Mouse (Mus musculus) neural tube, embryonic 14.5 days (tissue): ENCODE data around the gene Mtg2. TPM values are rescaled to one million over a fixed set of nuclear protein-coding genes. Genes with fewer than 3 reads are reported as not detected.

ENCODE experiments used
- polyA plus RNA-seq: library from polyadenylated mRNA; unstranded; fragments of >200 nt; fragmentation: Nextera tagmentation; extraction: Ambion mirVana; gene quantifications from 2 replicates; pipeline ENCODE4 v1.2.1, GENCODE M21; 2014

The Mtg2 gene
- polyA plus RNA-seq, 1 experiment from 2014 or later = 34.2 TPM

Other genes starting within 250 kb of the Mtg2 start
- 6.6 TPM in 2 replicates for gene Taf4, start 93.9 kb upstream of the Mtg2 start, polyA plus RNA-seq
- gene Lsm14b, start 45.6 kb upstream of the Mtg2 start, polyA plus RNA-seq = 14.1 and 17.3 TPM in 2 replicates
- gene Psma7, start 28.2 kb upstream of the Mtg2 start, polyA plus RNA-seq = 585 and 653 TPM in 2 replicates
- gene Ss18l1, start 28.1 kb upstream of the Mtg2 start, polyA plus RNA-seq = 57.8 and 58.8 TPM in 2 replicates
- 1.5 and 1.8 TPM in 2 replicates for gene Hrh3, start 33.9 kb downstream of the Mtg2 start, polyA plus RNA-seq
- 77.4 and 78.2 TPM in 2 replicates for gene Osbpl2, start 48.7 kb downstream of the Mtg2 start, polyA plus RNA-seq
- 147 and 154 TPM in 2 replicates for gene Adrm1, start 100.9 kb downstream of the Mtg2 start, polyA plus RNA-seq
- gene Lama5, start 155.3 kb downstream of the Mtg2 start, polyA plus RNA-seq = 1.2 and 2.0 TPM in 2 replicates
- 398 and 421 TPM in 2 replicates for gene Rps21, start 186.8 kb downstream of the Mtg2 start, polyA plus RNA-seq
- 32.9 and 33.3 TPM in 2 replicates for gene Cables2, start 202.9 kb downstream of the Mtg2 start, polyA plus RNA-seq
- not detected in 2 replicates for gene Rbbp8nl, start 219.3 kb downstream of the Mtg2 start, polyA plus RNA-seq